Mouse (Mus musculus): ENCODE data around the gene Elovl2. TPM values are rescaled to one million over a fixed set of nuclear protein-coding genes. Genes with fewer than 3 reads are reported as not detected.

Elovl2 gene
- polyA plus RNA-seq, 1 experiment = 2.3 TPM

GRCm38 (mm10) chr13:41241557-41241956, 21.4 kb upstream of the Elovl2 start:
- Histone ChIP-seq H3K27ac (ENCODE audit: control insufficient read depth, insufficient read depth, low read depth, low read length, poor library complexity) (no peak overlapping the region), H3K4me3 (replicated peaks; ENCODE audit: control insufficient read depth, low read depth, low read length) (no peak overlapping the region), H3K4me1 (ENCODE audit: control insufficient read depth, insufficient read depth, low read length) (no peaks in the 10 kb centered on the region)
- TF ChIP-seq POLR2A (IDR thresholded peaks at IDR 0.05; ENCODE audit: borderline replicate concordance, control insufficient read depth, low read depth, low read length) = no peak
- WGBS = 6% methylated on average over 2 of the region's 2 CpGs

GRCm38 (mm10) chr13:41238805-41239130, 18.6 kb upstream of the Elovl2 start:
- H3K4me3 ChIP-seq (replicated peaks; ENCODE audit: control insufficient read depth, low read depth, low read length) = no peak overlapping the region
- WGBS = under 1% methylated on average over 5 of the region's 5 CpGs
- H3K4me1 ChIP-seq (ENCODE audit: control insufficient read depth, insufficient read depth, low read length) = no peaks in the 10 kb centered on the region
- no peak overlapping the region for H3K27ac ChIP-seq (ENCODE audit: control insufficient read depth, insufficient read depth, low read depth, low read length, poor library complexity)
- TF ChIP-seq CTCF (IDR thresholded peaks at IDR 0.05; ENCODE audit: control insufficient read depth, insufficient read depth, low read length) (no peak), POLR2A (IDR thresholded peaks at IDR 0.05; ENCODE audit: borderline replicate concordance, control insufficient read depth, low read depth, low read length) (no peak)

- TF ChIP-seq POLR2A (IDR thresholded peaks at IDR 0.05; ENCODE audit: borderline replicate concordance, control insufficient read depth, low read depth, low read length) (no peak), CTCF (IDR thresholded peaks at IDR 0.05; ENCODE audit: control insufficient read depth, insufficient read depth, low read length) (no peak)
- no peaks in the 10 kb centered on the region for H3K4me1 ChIP-seq (ENCODE audit: control insufficient read depth, insufficient read depth, low read length)
- WGBS = 76% methylated on average over 10 of the region's 10 CpGs
- no peak overlapping the region for H3K4me3 ChIP-seq (replicated peaks; ENCODE audit: control insufficient read depth, low read depth, low read length)
- no peak overlapping the region for H3K27ac ChIP-seq (ENCODE audit: control insufficient read depth, insufficient read depth, low read depth, low read length, poor library complexity)
These were observed 18.0 kb upstream of the Elovl2 start for GRCm38 (mm10) chr13:41238035-41238804.

- H3K4me1 ChIP-seq (ENCODE audit: control insufficient read depth, insufficient read depth, low read length) = no peaks in the 10 kb centered on the region
- no peak overlapping the region for H3K4me3 ChIP-seq (replicated peaks; ENCODE audit: control insufficient read depth, low read depth, low read length)
- 39% methylated on average over 13 of the region's 13 CpGs for WGBS
- no peak for TF ChIP-seq CTCF (IDR thresholded peaks at IDR 0.05; ENCODE audit: control insufficient read depth, insufficient read depth, low read length)
- TF ChIP-seq POLR2A (IDR thresholded peaks at IDR 0.05; ENCODE audit: borderline replicate concordance, control insufficient read depth, low read depth, low read length) = no peak
- H3K27ac ChIP-seq (ENCODE audit: control insufficient read depth, insufficient read depth, low read depth, low read length, poor library complexity) = no peak overlapping the region
These were observed 15.9 kb upstream of the Elovl2 start for GRCm38 (mm10) chr13:41235845-41236741.

- Histone ChIP-seq H3K4me1 (ENCODE audit: control insufficient read depth, insufficient read depth, low read length) (no peaks in the 10 kb centered on the region; the same call in 1 of the 2 replicates), H3K4me3 (replicated peaks; ENCODE audit: control insufficient read depth, low read depth, low read length) (no peak overlapping the region), H3K27ac (ENCODE audit: control insufficient read depth, insufficient read depth, low read depth, low read length, poor library complexity) (no peak overlapping the region)
- TF ChIP-seq POLR2A (IDR thresholded peaks at IDR 0.05; ENCODE audit: borderline replicate concordance, control insufficient read depth, low read depth, low read length) (no peak), CTCF (IDR thresholded peaks at IDR 0.05; ENCODE audit: control insufficient read depth, insufficient read depth, low read length) (no peak)
- WGBS = 87% methylated on average over 6 of the region's 6 CpGs
These were observed 15.0 kb upstream of the Elovl2 start for GRCm38 (mm10) chr13:41235181-41235580.

GRCm38 (mm10) chr13:41233241-41233640, 13.0 kb upstream of the Elovl2 start:
- WGBS = 86% methylated on average over 7 of the region's 7 CpGs
- no peak overlapping the region for H3K4me3 ChIP-seq (replicated peaks; ENCODE audit: control insufficient read depth, low read depth, low read length)
- no peaks in the 10 kb centered on the region; the same call in 1 of the 2 replicates for H3K4me1 ChIP-seq (ENCODE audit: control insufficient read depth, insufficient read depth, low read length)
- no peak for TF ChIP-seq POLR2A (IDR thresholded peaks at IDR 0.05; ENCODE audit: borderline replicate concordance, control insufficient read depth, low read depth, low read length)
- TF ChIP-seq CTCF (IDR thresholded peaks at IDR 0.05; ENCODE audit: control insufficient read depth, insufficient read depth, low read length) = no peak
- H3K27ac ChIP-seq (ENCODE audit: control insufficient read depth, insufficient read depth, low read depth, low read length, poor library complexity) = no peak overlapping the region

GRCm38 (mm10) chr13:41232209-41232608, 12.0 kb upstream of the Elovl2 start:
- WGBS = 88% methylated on average over 15 of the region's 15 CpGs
- TF ChIP-seq POLR2A (IDR thresholded peaks at IDR 0.05; ENCODE audit: borderline replicate concordance, control insufficient read depth, low read depth, low read length) (no peak), CTCF (IDR thresholded peaks at IDR 0.05; ENCODE audit: control insufficient read depth, insufficient read depth, low read length) (no peak)
- Histone ChIP-seq H3K4me3 (replicated peaks; ENCODE audit: control insufficient read depth, low read depth, low read length) (no peak overlapping the region), H3K27ac (ENCODE audit: control insufficient read depth, insufficient read depth, low read depth, low read length, poor library complexity) (no peak overlapping the region), H3K4me1 (ENCODE audit: control insufficient read depth, insufficient read depth, low read length) (no peaks in the 10 kb centered on the region; the same call in 1 of the 2 replicates)

GRCm38 (mm10) chr13:41231389-41231983, 11.3 kb upstream of the Elovl2 start:
- WGBS = 88% methylated on average over 12 of the region's 12 CpGs
- no peaks in the 10 kb centered on the region; the same call in 1 of the 2 replicates for H3K4me1 ChIP-seq (ENCODE audit: control insufficient read depth, insufficient read depth, low read length)
- TF ChIP-seq POLR2A (IDR thresholded peaks at IDR 0.05; ENCODE audit: borderline replicate concordance, control insufficient read depth, low read depth, low read length) = no peak
- H3K27ac ChIP-seq (ENCODE audit: control insufficient read depth, insufficient read depth, low read depth, low read length, poor library complexity) = no peak overlapping the region
- H3K4me3 ChIP-seq (replicated peaks; ENCODE audit: control insufficient read depth, low read depth, low read length) = no peak overlapping the region
